27 mouse cellular contexts compared by ENCODE assay signal in the genomic region with DNA sequence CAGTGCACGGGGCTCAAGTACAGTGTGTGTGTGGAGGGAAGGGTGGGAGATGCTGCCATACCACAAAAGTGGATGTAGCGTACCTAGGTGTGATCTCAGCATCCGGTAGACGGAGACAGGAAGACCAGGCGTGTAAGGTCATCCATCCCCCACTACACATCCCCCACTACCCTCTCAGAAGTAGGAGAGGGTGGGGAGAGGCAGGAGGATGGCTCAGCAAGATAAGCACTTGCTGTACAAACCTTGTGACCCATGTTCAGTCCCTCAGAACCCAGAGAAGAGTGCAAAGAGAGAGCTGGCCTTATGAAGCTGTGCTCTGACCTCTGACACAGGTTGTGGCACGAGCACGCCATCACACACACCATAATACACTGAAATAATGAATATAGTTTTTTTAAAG. TPM values are rescaled to one million over a fixed set of nuclear protein-coding genes. Genes with fewer than 3 reads are reported as not detected.
"Had no signal": no experiment of that assay in that cellular context is flagged by ENCODE, and none has a peak within 500 bp of the region (broad histone marks: within the 10 kb centered on the region; RNA-seq: fewer than 3 reads in every experiment).

No protein-coding gene starts in this region.

- DNase-seq: kidney, adult 11 months; kidney, adult 8-10 months; kidney, postnatal 10 days; kidney, postnatal 36 days; left cerebral cortex, postnatal 4 days; lung, embryonic 14.5 days; retina, postnatal 1 day; right cerebral cortex, postnatal 25 days; spleen, adult 18-20 months; thymus, adult 18-20 months; thymus, postnatal 36 days had no signal

- H3K4me2 ChIP-seq: kidney, embryonic 15.5 days; limb, embryonic 12.5 days; limb, embryonic 15.5 days; lung, embryonic 14.5 days; midbrain, embryonic 12.5 days; neural tube, embryonic 13.5 days had no signal

- H3K9ac ChIP-seq: kidney, embryonic 15.5 days; limb, embryonic 12.5 days; limb, embryonic 15.5 days; lung, embryonic 14.5 days; midbrain, embryonic 12.5 days; neural tube, embryonic 13.5 days had no signal

- H3K4me1 ChIP-seq: limb, embryonic 12.5 days; limb, embryonic 15.5 days; midbrain, embryonic 12.5 days; neural tube, embryonic 13.5 days had no signal

- H3K9me3 ChIP-seq: kidney, embryonic 15.5 days; limb, embryonic 12.5 days; limb, embryonic 15.5 days; midbrain, embryonic 12.5 days; neural tube, embryonic 13.5 days had no signal

- ATAC-seq: lung, postnatal 0 days; midbrain, embryonic 16.5 days had no signal

- H3K27me3 ChIP-seq: kidney, embryonic 15.5 days; limb, embryonic 12.5 days; limb, embryonic 15.5 days; midbrain, embryonic 12.5 days; neural tube, embryonic 13.5 days had no signal

- H3K27ac ChIP-seq: kidney, embryonic 15.5 days; limb, embryonic 12.5 days; limb, embryonic 15.5 days; macrophage; midbrain, embryonic 12.5 days; neural tube, embryonic 13.5 days had no signal

- H3K4me3 ChIP-seq: kidney, embryonic 15.5 days; limb, embryonic 12.5 days; limb, embryonic 15.5 days; midbrain, embryonic 12.5 days; myocyte; neural tube, embryonic 13.5 days had no signal

RNA-seq across cellular contexts. Expression of a gene that starts 13.2 kb away (rescaled TPM):
- total RNA-seq: left cerebral cortex, postnatal 14 days; megakaryocyte, adult 5-6 weeks; monocyte, adult 5-6 weeks; neutrophil, adult 5-6 weeks had no signal
- polyA plus RNA-seq: limb, embryonic 12.5 days; limb, embryonic 15.5 days; liver, embryonic 16.5 days; lung, embryonic 14.5 days; macrophage; midbrain, embryonic 12.5 days; stomach, embryonic 16.5 days; testis, adult 2 months had no signal

RNA-seq across cellular contexts. Expression of a gene that starts 13.2 kb away (rescaled TPM):
- total RNA-seq: neutrophil, adult 5-6 weeks had no signal

RNA-seq across cellular contexts. Expression of a gene that starts 42.6 kb away (rescaled TPM):
- total RNA-seq: monocyte, adult 5-6 weeks; neutrophil, adult 5-6 weeks had no signal
- polyA plus RNA-seq: macrophage had no signal
